ENCODE assay signal across 8 mouse cellular contexts in genomic region chrX:99137928-99138740, GRCm38 (mm10). TPM values are rescaled to one million over a fixed set of nuclear protein-coding genes. Genes with fewer than 3 reads are reported as not detected.
DNase-seq lines count a peak whose midpoint lies in the region; ATAC-seq lines count a peak whose summit lies in the region.

No protein-coding gene starts in this region.

- peak overlapping the region; percentile 49 for H3K4me3 ChIP-seq in erythroblast, embryonic 14.5 days (replicated peaks)
- H3K4me3 ChIP-seq in embryonic facial prominence, embryonic 13.5 days = peak overlapping the region; percentile 65
- H3K4me3 ChIP-seq in intestine, embryonic 15.5 days (replicated peaks) = peak overlapping the region; percentile 62
- peak overlapping the region; percentile 79 for H3K4me3 ChIP-seq in midbrain, embryonic 10.5 days

- H3K27me3 ChIP-seq in erythroblast, embryonic 14.5 days (ENCODE audit: control insufficient read depth) = peaks cover 47% of the 10 kb centered on the region
- H3K27me3 ChIP-seq in embryonic facial prominence, embryonic 13.5 days = peaks cover 20% of the 10 kb centered on the region
- H3K27me3 ChIP-seq in intestine, embryonic 15.5 days (replicated peaks) = 0 out of 2 replicates have a peak, but pooled peaks cover 4% of the 10 kb centered on the region
- H3K27me3 ChIP-seq in midbrain, embryonic 10.5 days (ENCODE audit: low read depth, poor library complexity, severe bottlenecking) = peaks cover 100% of the 10 kb centered on the region

- H3K4me2 ChIP-seq in embryonic facial prominence, embryonic 13.5 days = peak overlapping the region; percentile 71
- peak overlapping the region; percentile 68 for H3K4me2 ChIP-seq in intestine, embryonic 15.5 days (replicated peaks)

- ATAC-seq in erythroblast, adult 5-6 weeks (replicated peaks; ENCODE audit: low FRiP score, poor library complexity, severe bottlenecking) = no peak
- ATAC-seq in embryonic facial prominence, embryonic 13.5 days (ENCODE audit: insufficient number of reproducible peaks, insufficient read depth, low FRiP score, low TSS enrichment, low read depth) = no peak
- no peak for ATAC-seq in intestine, embryonic 15.5 days
- ATAC-seq in monocyte, adult 5-6 weeks (replicated peaks; ENCODE audit: insufficient number of reproducible peaks, low FRiP score, low TSS enrichment, poor library complexity, severe bottlenecking) = no peak

- H3K36me3 ChIP-seq in erythroblast, embryonic 14.5 days (ENCODE audit: control insufficient read depth) = no peaks in the 10 kb centered on the region
- no peaks in the 10 kb centered on the region for H3K36me3 ChIP-seq in embryonic facial prominence, embryonic 13.5 days
- no peaks in the 10 kb centered on the region for H3K36me3 ChIP-seq in intestine, embryonic 15.5 days
- H3K36me3 ChIP-seq in midbrain, embryonic 10.5 days = peaks cover 2% of the 10 kb centered on the region; the same call in 1 of the 2 replicates

- peak overlapping the region; percentile 88 for H3K27ac ChIP-seq in embryonic facial prominence, embryonic 13.5 days
- H3K27ac ChIP-seq in intestine, embryonic 15.5 days = no peak overlapping the region
- H3K27ac ChIP-seq in midbrain, embryonic 10.5 days (replicated peaks) = peak overlapping the region; percentile 92

- H3K4me1 ChIP-seq in erythroblast, embryonic 14.5 days (ENCODE audit: control insufficient read depth) = peaks cover 15% of the 10 kb centered on the region
- H3K4me1 ChIP-seq in embryonic facial prominence, embryonic 13.5 days = peaks cover 35% of the 10 kb centered on the region
- H3K4me1 ChIP-seq in intestine, embryonic 15.5 days (replicated peaks) = peaks cover 14% of the 10 kb centered on the region
- peaks cover 57% of the 10 kb centered on the region for H3K4me1 ChIP-seq in midbrain, embryonic 10.5 days

- H3K9ac ChIP-seq in embryonic facial prominence, embryonic 13.5 days = peak overlapping the region; percentile 94
- peak overlapping the region; percentile 85 for H3K9ac ChIP-seq in intestine, embryonic 15.5 days

- 26% methylated on average over 9 of the region's 9 CpGs for WGBS in embryonic facial prominence, embryonic 13.5 days
- 30% methylated on average over 9 of the region's 9 CpGs for WGBS in intestine, embryonic 15.5 days
- WGBS in midbrain, embryonic 10.5 days = 17% methylated on average over 9 of the region's 9 CpGs

- DNase-seq in midbrain, embryonic 10.5 days (ENCODE audit: low spot score) = no peak
- no peak for DNase-seq in frontal cortex, postnatal 10 days (ENCODE audit: low spot score in 2 of 2)
- DNase-seq in adrenal gland, postnatal 10 days = no peak

- H3K9me3 ChIP-seq in erythroblast, embryonic 14.5 days (ENCODE audit: control insufficient read depth, low read length) = peaks cover 22% of the 10 kb centered on the region
- no peaks in the 10 kb centered on the region for H3K9me3 ChIP-seq in embryonic facial prominence, embryonic 13.5 days
- H3K9me3 ChIP-seq in intestine, embryonic 15.5 days = no peaks in the 10 kb centered on the region
- H3K9me3 ChIP-seq in midbrain, embryonic 10.5 days (replicated peaks) = no peaks in the 10 kb centered on the region

RNA-seq across cellular contexts. Expression of gene Efnb1, which starts 2.2 kb away (rescaled TPM):
- polyA plus RNA-seq in erythroblast, embryonic 14.5 days (2012) = 0.03 and 0.06 TPM in 2 replicates
- 0.21 TPM in 1 of 2 replicates, not detected in the other for total RNA-seq in erythroblast, adult 5-6 weeks (2015; ENCODE audit: low replicate concordance)
- total RNA-seq in erythroblast, adult 5-6 weeks (2017; ENCODE audit: low replicate concordance) = 0.28 TPM in 1 of 2 replicates, not detected in the other
- polyA plus RNA-seq in embryonic facial prominence, embryonic 13.5 days (2015; fragmentation: Nextera tagmentation; extraction: Ambion mirVana) = 56.9 and 60.6 TPM in 2 replicates
- 30.8 and 31.4 TPM in 2 replicates for polyA plus RNA-seq in intestine, embryonic 15.5 days (2015; fragmentation: Nextera tagmentation; extraction: Ambion mirVana)
- polyA plus RNA-seq in midbrain, embryonic 10.5 days (2016; fragmentation: Nextera tagmentation; extraction: Ambion mirVana) = 49.3 and 50.6 TPM in 2 replicates
- total RNA-seq in monocyte, adult 5-6 weeks (2017) = 2.5 to 7.7 TPM (median 3.4 TPM) in 3 replicates
- total RNA-seq in adrenal gland, postnatal 10 days (2021) = 10 to 100 TPM; 48.2 to 53.3 TPM

Comparison
In these comparisons a context has a peak if more than half of its experiments do, and no peak if none do; other contexts are left out.
1. RNA of gene Efnb1, which starts 2.2 kb away (polyA plus RNA-seq): 56.9 to 60.6 TPM in embryonic facial prominence, embryonic 13.5 days, 49.3 to 50.6 TPM in midbrain, embryonic 10.5 days and 30.8 to 31.4 TPM in intestine, embryonic 15.5 days; 0.03 to 0.06 TPM in erythroblast, embryonic 14.5 days; every median in the first group is over 10 times any median in the second.
2. Peak in every context shown above with its lines, with median percentiles within 50 percentile points of each other: H3K4me3 ChIP-seq.